Mouse (Mus musculus) forebrain, embryonic 16.5 days (tissue): ENCODE results near the gene Nmur1. TPM values are rescaled to one million over a fixed set of nuclear protein-coding genes. Genes with fewer than 3 reads are reported as not detected.

ENCODE experiments used
- ATAC-seq: fragments of 200-750 bp; cut with Nextera tagmentation; 2 replicates; pipeline ENCODE4 v1.8.0; 2017; ENCODE audit warnings: mild to moderate bottlenecking, moderate library complexity
- H3K27ac ChIP-seq: fragments of 300-500 bp; sonication (generic); 2 replicates; pipeline ENCODE4 v1.5.1; 2014; ENCODE audit warnings: low read length, control low read depth
- H3K27me3 ChIP-seq: fragments of 300-500 bp; sonication (generic); replicated peaks from 2 replicates; pipeline ENCODE4 v1.6.1; 2014; ENCODE audit warnings: low read length; ENCODE audit not compliant: control insufficient read depth, insufficient read depth
- H3K36me3 ChIP-seq: fragments of 300-500 bp; sonication (generic); 2 replicates; pipeline ENCODE4 v1.6.1; 2014; ENCODE audit not compliant: control insufficient read depth, insufficient read depth
- H3K4me1 ChIP-seq: fragments of 300-500 bp; sonication (generic); replicated peaks from 2 replicates; pipeline ENCODE4 v1.6.1; 2014; ENCODE audit warnings: low read length; ENCODE audit not compliant: control insufficient read depth, insufficient read depth
- H3K4me2 ChIP-seq: fragments of 300-500 bp; sonication (generic); 2 replicates; pipeline ENCODE4 v1.6.1; 2014; ENCODE audit warnings: mild to moderate bottlenecking, low read length, control low read depth
- H3K4me3 ChIP-seq: fragments of 300-500 bp; sonication (generic); replicated peaks from 2 replicates; pipeline ENCODE4 v1.5.1; 2014; ENCODE audit warnings: mild to moderate bottlenecking, low read length, control low read depth
- H3K9ac ChIP-seq: fragments of 300-500 bp; sonication (generic); replicated peaks from 2 replicates; pipeline ENCODE4 v1.6.1; 2014; ENCODE audit warnings: low read depth, low read length, control low read depth
- H3K9me3 ChIP-seq: fragments of 300-500 bp; sonication (generic); 2 replicates; pipeline ENCODE4 v1.6.1; 2016; ENCODE audit warnings: low read length; ENCODE audit not compliant: control insufficient read depth
- WGBS: fragments of 180-500 bp; shearing (Covaris S2); extraction: QIAGEN DNeasy Blood & Tissue Kit; methylation state at CpG from one replicate; pipeline ENCODE4 v1.1.7; 2014; 5-methylcytosine and 5-hydroxymethylcytosine counted together
- polyA plus RNA-seq: library from polyadenylated mRNA; unstranded; fragments of >200 nt; fragmentation: Nextera tagmentation; extraction: Ambion mirVana; gene quantifications from 2 replicates; pipeline ENCODE4 v1.2.1, GENCODE M21; 2015

Gene Nmur1
- polyA plus RNA-seq, 1 experiment from 2014 or later: not detected

- H3K27ac ChIP-seq: no peak overlapping the region
- H3K4me2 ChIP-seq: no peak overlapping the region
- no peaks in the 10 kb centered on the region for H3K4me1 ChIP-seq
- no peak overlapping the region for H3K9ac ChIP-seq
- H3K9me3 ChIP-seq: no peaks in the 10 kb centered on the region
- no peak overlapping the region for H3K4me3 ChIP-seq
- H3K36me3 ChIP-seq: no peaks in the 10 kb centered on the region
- no peaks in the 10 kb centered on the region for H3K27me3 ChIP-seq
- 86% methylated on average over 8 of the region's 8 CpGs for WGBS
- no peak for ATAC-seq
These were observed 25.8 kb downstream of the Nmur1 start for GRCm38 (mm10) chr1:86400096-86400754.

GRCm38 (mm10) chr1:86399322-86399721 is 26.7 kb downstream of the Nmur1 start:
- no peak overlapping the region for H3K27ac ChIP-seq
- H3K36me3 ChIP-seq: no peaks in the 10 kb centered on the region
- no peak overlapping the region for H3K4me3 ChIP-seq
- ATAC-seq: no peak
- no peak overlapping the region for H3K9ac ChIP-seq
- H3K27me3 ChIP-seq: no peaks in the 10 kb centered on the region
- no peaks in the 10 kb centered on the region for H3K4me1 ChIP-seq
- no peaks in the 10 kb centered on the region for H3K9me3 ChIP-seq
- no peak overlapping the region for H3K4me2 ChIP-seq
- WGBS: 79% methylated on average over 3 of the region's 3 CpGs

GRCm38 (mm10) chr1:86398222-86398621 is 27.8 kb downstream of the Nmur1 start:
- H3K27ac ChIP-seq: no peak overlapping the region
- H3K4me1 ChIP-seq: no peaks in the 10 kb centered on the region
- H3K4me3 ChIP-seq: no peak overlapping the region
- no peaks in the 10 kb centered on the region for H3K9me3 ChIP-seq
- no peaks in the 10 kb centered on the region for H3K27me3 ChIP-seq
- no peak overlapping the region for H3K4me2 ChIP-seq
- no peaks in the 10 kb centered on the region for H3K36me3 ChIP-seq
- no peak overlapping the region for H3K9ac ChIP-seq
- no peak for ATAC-seq
- WGBS: 74% methylated on average over 7 of the region's 7 CpGs

GRCm38 (mm10) chr1:86397621-86398020 is 28.4 kb downstream of the Nmur1 start:
- Histone ChIP-seq H3K36me3 (no peaks in the 10 kb centered on the region), H3K4me2 (no peak overlapping the region)
- 83% methylated on average over 8 of the region's 8 CpGs for WGBS

GRCm38 (mm10) chr1:86395897-86396296 is 30.1 kb downstream of the Nmur1 start:
- H3K36me3 ChIP-seq: no peaks in the 10 kb centered on the region
- H3K27ac ChIP-seq: no peak overlapping the region
- H3K27me3 ChIP-seq: no peaks in the 10 kb centered on the region
- no peak for ATAC-seq
- H3K9me3 ChIP-seq: no peaks in the 10 kb centered on the region
- no peak overlapping the region for H3K4me3 ChIP-seq
- H3K4me1 ChIP-seq: no peaks in the 10 kb centered on the region
- H3K9ac ChIP-seq: no peak overlapping the region
- 71% methylated on average over 7 of the region's 7 CpGs for WGBS
- H3K4me2 ChIP-seq: no peak overlapping the region

More at GRCm38 (mm10) chr1:86397621-86398020, 28.4 kb downstream of the Nmur1 start:
- H3K4me3 ChIP-seq: no peak overlapping the region
- H3K27me3 ChIP-seq: no peaks in the 10 kb centered on the region
- H3K9ac ChIP-seq: no peak overlapping the region
- no peaks in the 10 kb centered on the region for H3K4me1 ChIP-seq
- H3K27ac ChIP-seq: no peak overlapping the region
- H3K9me3 ChIP-seq: no peaks in the 10 kb centered on the region
- ATAC-seq: no peak

GRCm38 (mm10) chr1:86394246-86394645 is 31.8 kb downstream of the Nmur1 start:
- Histone ChIP-seq H3K36me3 (no peaks in the 10 kb centered on the region), H3K4me1 (no peaks in the 10 kb centered on the region), H3K9ac (no peak overlapping the region), H3K27ac (no peak overlapping the region), H3K9me3 (no peaks in the 10 kb centered on the region), H3K4me3 (no peak overlapping the region), H3K27me3 (no peaks in the 10 kb centered on the region), H3K4me2 (no peak overlapping the region)
- ATAC-seq: no peak
- WGBS: 88% methylated on average over 3 of the region's 3 CpGs

- WGBS: 89% methylated on average over 3 of the region's 3 CpGs
- H3K9ac ChIP-seq: no peak overlapping the region
- H3K36me3 ChIP-seq: no peaks in the 10 kb centered on the region
- no peaks in the 10 kb centered on the region for H3K27me3 ChIP-seq
- H3K9me3 ChIP-seq: no peaks in the 10 kb centered on the region
- H3K4me1 ChIP-seq: no peaks in the 10 kb centered on the region
- ATAC-seq: no peak
- H3K27ac ChIP-seq: no peak overlapping the region
- H3K4me2 ChIP-seq: no peak overlapping the region
- no peak overlapping the region for H3K4me3 ChIP-seq
These were observed 32.8 kb downstream of the Nmur1 start for GRCm38 (mm10) chr1:86393219-86393618.

GRCm38 (mm10) chr1:86391425-86391824 is 34.6 kb downstream of the Nmur1 start:
- H3K27me3 ChIP-seq: no peaks in the 10 kb centered on the region
- H3K4me2 ChIP-seq: no peak overlapping the region
- no peak overlapping the region for H3K9ac ChIP-seq
- H3K36me3 ChIP-seq: no peaks in the 10 kb centered on the region
- no peaks in the 10 kb centered on the region for H3K4me1 ChIP-seq
- 69% methylated on average over 2 of the region's 2 CpGs for WGBS
- no peak overlapping the region for H3K4me3 ChIP-seq
- H3K9me3 ChIP-seq: no peaks in the 10 kb centered on the region
- no peak for ATAC-seq
- no peak overlapping the region for H3K27ac ChIP-seq

- Histone ChIP-seq H3K27ac (no peak overlapping the region), H3K27me3 (no peaks in the 10 kb centered on the region), H3K4me2 (no peak overlapping the region), H3K4me3 (no peak overlapping the region), H3K9ac (no peak overlapping the region), H3K4me1 (no peaks in the 10 kb centered on the region), H3K36me3 (no peaks in the 10 kb centered on the region), H3K9me3 (no peaks in the 10 kb centered on the region)
- ATAC-seq: 0 out of 2 replicates have a peak, but pooled peaks have one; percentile 43
- 7% methylated on average over 11 of the region's 11 CpGs for WGBS
These were observed 36.8 kb downstream of the Nmur1 start for GRCm38 (mm10) chr1:86389230-86389629.

GRCm38 (mm10) chr1:86381027-86381426 is 45.0 kb downstream of the Nmur1 start:
- 27% methylated on average over 13 of the region's 13 CpGs for WGBS
- no peaks in the 10 kb centered on the region for H3K27me3 ChIP-seq
- no peak overlapping the region for H3K4me3 ChIP-seq
- 0 out of 2 replicates have a peak, but pooled peaks have one; percentile 38 for ATAC-seq
- H3K4me2 ChIP-seq: no peak overlapping the region
- H3K9me3 ChIP-seq: no peaks in the 10 kb centered on the region
- H3K4me1 ChIP-seq: 0 out of 2 replicates have a peak, but pooled peaks cover 6% of the 10 kb centered on the region
- no peak overlapping the region for H3K9ac ChIP-seq
- no peak overlapping the region for H3K27ac ChIP-seq
- no peaks in the 10 kb centered on the region for H3K36me3 ChIP-seq
